Mouse (Mus musculus): ENCODE measurements at regions not wholly inside any gene's neighbourhood (a gene's known extent, or its start where the extent isn't known, plus 50 kb on each side); places are given as distances from the start of the nearest gene placed in this dataset.

- TF ChIP-seq CTCF (IDR thresholded peaks at IDR 0.05; ENCODE audit: extremely low read depth, insufficient read length, insufficient replicate concordance, low read depth, low read length) = no peak
- no peak for TF ChIP-seq POLR2A (IDR thresholded peaks at IDR 0.05; ENCODE audit: low read depth, low read length)
- Histone ChIP-seq H3K4me1 (ENCODE audit: control insufficient read depth, insufficient read depth, insufficient read length, low read length) (peaks cover 3% of the 10 kb centered on the region; the same call in 1 of the 2 replicates), H3K27ac (ENCODE audit: insufficient read depth, low read depth, low read length) (no peak overlapping the region), H3K36me3 (ENCODE audit: control insufficient read depth, insufficient read depth, low read length) (no peaks in the 10 kb centered on the region), H3K27me3 (ENCODE audit: control insufficient read depth, insufficient read depth, low read length) (no peaks in the 10 kb centered on the region), H3K4me3 (ENCODE audit: low read depth, low read length) (no peak overlapping the region)
- WGBS = 81% methylated on average over 5 of the region's 5 CpGs
These were observed 110.0 kb upstream of the Stx16 start for GRCm38 (mm10) chr2:173966111-173966510.

GRCm38 (mm10) chr2:173970789-173971188 lies 105.3 kb upstream of the Stx16 start:
- no peaks in the 10 kb centered on the region for H3K27me3 ChIP-seq (ENCODE audit: control insufficient read depth, insufficient read depth, low read length)
- H3K4me3 ChIP-seq (ENCODE audit: low read depth, low read length) = no peak overlapping the region
- 30% methylated on average over 1 of the region's 1 CpGs for WGBS
- no peaks in the 10 kb centered on the region for H3K36me3 ChIP-seq (ENCODE audit: control insufficient read depth, insufficient read depth, low read length)
- TF ChIP-seq POLR2A (IDR thresholded peaks at IDR 0.05; ENCODE audit: low read depth, low read length) (no peak), CTCF (IDR thresholded peaks at IDR 0.05; ENCODE audit: extremely low read depth, insufficient read length, insufficient replicate concordance, low read depth, low read length) (no peak)
- H3K27ac ChIP-seq (ENCODE audit: insufficient read depth, low read depth, low read length) = peak overlapping the region; percentile 71
- H3K4me1 ChIP-seq (ENCODE audit: control insufficient read depth, insufficient read depth, insufficient read length, low read length) = peaks cover 7% of the 10 kb centered on the region; the same call in 1 of the 2 replicates

- Histone ChIP-seq H3K4me3 (ENCODE audit: low read depth, low read length) (no peak overlapping the region), H3K27ac (ENCODE audit: insufficient read depth, low read depth, low read length) (no peak overlapping the region), H3K36me3 (ENCODE audit: control insufficient read depth, insufficient read depth, low read length) (no peaks in the 10 kb centered on the region), H3K4me1 (ENCODE audit: control insufficient read depth, insufficient read depth, insufficient read length, low read length) (peaks cover 28% of the 10 kb centered on the region; the same call in 1 of the 2 replicates), H3K27me3 (ENCODE audit: control insufficient read depth, insufficient read depth, low read length) (no peaks in the 10 kb centered on the region)
- 23% methylated on average over 4 of the region's 4 CpGs for WGBS
- TF ChIP-seq CTCF (IDR thresholded peaks at IDR 0.05; ENCODE audit: extremely low read depth, insufficient read length, insufficient replicate concordance, low read depth, low read length) = no peak
- no peak for TF ChIP-seq POLR2A (IDR thresholded peaks at IDR 0.05; ENCODE audit: low read depth, low read length)
These were observed 99.6 kb upstream of the Stx16 start for GRCm38 (mm10) chr2:173976314-173977053.

- no peaks in the 10 kb centered on the region for H3K27me3 ChIP-seq (ENCODE audit: control insufficient read depth, insufficient read depth, low read length)
- 21% methylated on average over 12 of the region's 12 CpGs for WGBS
- H3K27ac ChIP-seq (ENCODE audit: insufficient read depth, low read depth, low read length) = peak overlapping the region; percentile 88
- TF ChIP-seq CTCF (IDR thresholded peaks at IDR 0.05; ENCODE audit: extremely low read depth, insufficient read length, insufficient replicate concordance, low read depth, low read length) (no peak), POLR2A (IDR thresholded peaks at IDR 0.05; ENCODE audit: low read depth, low read length) (no peak)
- peaks cover 27% of the 10 kb centered on the region; the same call in 1 of the 2 replicates for H3K4me1 ChIP-seq (ENCODE audit: control insufficient read depth, insufficient read depth, insufficient read length, low read length)
- no peak overlapping the region; the same call in 1 of the 2 replicates for H3K4me3 ChIP-seq (ENCODE audit: low read depth, low read length)
- no peaks in the 10 kb centered on the region for H3K36me3 ChIP-seq (ENCODE audit: control insufficient read depth, insufficient read depth, low read length)
These were observed 98.7 kb upstream of the Stx16 start for GRCm38 (mm10) chr2:173977236-173978053.

- TF ChIP-seq CTCF (IDR thresholded peaks at IDR 0.05; ENCODE audit: extremely low read depth, insufficient read length, insufficient replicate concordance, low read depth, low read length) (no peak), POLR2A (IDR thresholded peaks at IDR 0.05; ENCODE audit: low read depth, low read length) (no peak)
These were observed 97.9 kb upstream of the Stx16 start for GRCm38 (mm10) chr2:173978138-173978765.

GRCm38 (mm10) chr2:173981036-173981435 lies 95.1 kb upstream of the Stx16 start:
- Histone ChIP-seq H3K27me3 (ENCODE audit: control insufficient read depth, insufficient read depth, low read length) (no peaks in the 10 kb centered on the region), H3K4me1 (ENCODE audit: control insufficient read depth, insufficient read depth, insufficient read length, low read length) (peaks cover 23% of the 10 kb centered on the region; the same call in 1 of the 2 replicates), H3K4me3 (ENCODE audit: low read depth, low read length) (no peak overlapping the region), H3K36me3 (ENCODE audit: control insufficient read depth, insufficient read depth, low read length) (no peaks in the 10 kb centered on the region), H3K27ac (ENCODE audit: insufficient read depth, low read depth, low read length) (peak overlapping the region; percentile 53)
- no peak for TF ChIP-seq CTCF (IDR thresholded peaks at IDR 0.05; ENCODE audit: extremely low read depth, insufficient read length, insufficient replicate concordance, low read depth, low read length)
- TF ChIP-seq POLR2A (IDR thresholded peaks at IDR 0.05; ENCODE audit: low read depth, low read length) = no peak
- WGBS = 36% methylated on average over 9 of the region's 9 CpGs

More at GRCm38 (mm10) chr2:173978138-173978765, 97.9 kb upstream of the Stx16 start:
- H3K27me3 ChIP-seq (ENCODE audit: control insufficient read depth, insufficient read depth, low read length) = no peaks in the 10 kb centered on the region
- peaks cover 27% of the 10 kb centered on the region; the same call in 1 of the 2 replicates for H3K4me1 ChIP-seq (ENCODE audit: control insufficient read depth, insufficient read depth, insufficient read length, low read length)
- H3K36me3 ChIP-seq (ENCODE audit: control insufficient read depth, insufficient read depth, low read length) = no peaks in the 10 kb centered on the region
- peak overlapping the region; percentile 88 for H3K27ac ChIP-seq (ENCODE audit: insufficient read depth, low read depth, low read length)
- 31% methylated on average over 13 of the region's 13 CpGs for WGBS
- peak overlapping the region; percentile 41 for H3K4me3 ChIP-seq (ENCODE audit: low read depth, low read length)

Measured in small intestine, adult 2 months (tissue).